Mouse (Mus musculus): ENCODE data around the gene Kiss1.

Kiss1 gene

GRCm38 (mm10) chr1:133362103-133362502, 40.4 kb downstream of the Kiss1 start:
- no peak for DNase-seq (ENCODE audit: low spot score in 2 of 2)

- DNase-seq (ENCODE audit: low spot score in 2 of 2), result no peak
Measured at GRCm38 (mm10) chr1:133363276-133364021, 41.8 kb downstream of the Kiss1 start, which contains the start of gene Etnk2. Gene Etnk2 (plus strand): TSS chr1:133363572.

- no peak for DNase-seq (ENCODE audit: low spot score in 2 of 2)
Measured at GRCm38 (mm10) chr1:133364022-133364630, 42.5 kb downstream of the Kiss1 start.

GRCm38 (mm10) chr1:133364890-133365289, 43.2 kb downstream of the Kiss1 start:
- no peak for DNase-seq (ENCODE audit: low spot score in 2 of 2)

GRCm38 (mm10) chr1:133366951-133367605, 45.4 kb downstream of the Kiss1 start:
- no peak for DNase-seq (ENCODE audit: low spot score in 2 of 2)

- DNase-seq (ENCODE audit: low spot score in 2 of 2), result no peak
Measured at GRCm38 (mm10) chr1:133367606-133368488, 46.2 kb downstream of the Kiss1 start.

- DNase-seq (ENCODE audit: low spot score in 2 of 2), result no peak
Measured at GRCm38 (mm10) chr1:133368644-133369043, 47.0 kb downstream of the Kiss1 start.

GRCm38 (mm10) chr1:133370352-133370751, 48.7 kb downstream of the Kiss1 start:
- no peak for DNase-seq (ENCODE audit: low spot score in 2 of 2)

- no peak for DNase-seq (ENCODE audit: low spot score in 2 of 2)
Measured at GRCm38 (mm10) chr1:133371431-133371830, 49.8 kb downstream of the Kiss1 start.

GRCm38 (mm10) chr1:133372113-133372512, 50.4 kb downstream of the Kiss1 start:
- DNase-seq (ENCODE audit: low spot score in 2 of 2), result no peak

- DNase-seq (ENCODE audit: low spot score in 2 of 2), result no peak
Measured at GRCm38 (mm10) chr1:133375696-133376346, 54.1 kb downstream of the Kiss1 start.

- DNase-seq (ENCODE audit: low spot score in 2 of 2), result no peak
Measured at GRCm38 (mm10) chr1:133377547-133377946, 55.9 kb downstream of the Kiss1 start.
